ENCODE assay signal across 8 mouse cellular contexts in genomic region chr6:86585070-86585600, GRCm38 (mm10). TPM values are rescaled to one million over a fixed set of nuclear protein-coding genes. Genes with fewer than 3 reads are reported as not detected.
DNase-seq lines count a peak whose midpoint lies in the region; ATAC-seq and TF ChIP-seq lines count a peak whose summit lies in the region.

No protein-coding gene starts in this region.

- H3ac ChIP-seq in myocyte (ENCODE audit: control insufficient read depth, insufficient read length): no peak overlapping the region

- WGBS in forebrain, embryonic 12.5 days: 17% methylated on average over 16 of the region's 16 CpGs
- WGBS in heart, embryonic 16.5 days: 1% methylated on average over 16 of the region's 16 CpGs
- WGBS in liver, embryonic 12.5 days (ENCODE audit: insufficient replicate concordance): 10% methylated on average over 16 of the region's 16 CpGs
- WGBS in stomach, embryonic 15.5 days: 6% methylated on average over 16 of the region's 16 CpGs

- H3K9me3 ChIP-seq in CH12.LX (replicated peaks; ENCODE audit: low read length): peaks cover 3% of the 10 kb centered on the region
- no peaks in the 10 kb centered on the region for H3K9me3 ChIP-seq in forebrain, embryonic 12.5 days
- 0 out of 2 replicates have a peak, but pooled peaks cover 3% of the 10 kb centered on the region for H3K9me3 ChIP-seq in heart, embryonic 16.5 days (replicated peaks; ENCODE audit: control insufficient read depth, low read length)
- no peaks in the 10 kb centered on the region for H3K9me3 ChIP-seq in liver, embryonic 12.5 days (replicated peaks)
- H3K9me3 ChIP-seq in stomach, embryonic 15.5 days: no peaks in the 10 kb centered on the region

- H3K4me3 ChIP-seq in CH12.LX (replicated peaks in 1 of 3; ENCODE audit: low read depth in 2 of 3, low read length in 2 of 3, poor library complexity in 1 of 3) (peak overlapping the region in 1 of 3 experiments; percentile 7), myocyte (peak overlapping the region; percentile 18)
- peak overlapping the region; percentile 25 for H3K4me3 ChIP-seq in forebrain, embryonic 12.5 days (replicated peaks)
- H3K4me3 ChIP-seq in heart, embryonic 16.5 days (ENCODE audit: low read length): peak overlapping the region; percentile 45
- peak overlapping the region; percentile 28 for H3K4me3 ChIP-seq in liver, embryonic 12.5 days
- peak overlapping the region; percentile 23 for H3K4me3 ChIP-seq in stomach, embryonic 15.5 days (replicated peaks)

- H3K36me3 ChIP-seq in CH12.LX (replicated peaks in 1 of 2; ENCODE audit: control insufficient read depth in 1 of 2, insufficient read depth in 1 of 2, low read length in 1 of 2) (no peaks in the 10 kb centered on the region), myocyte (ENCODE audit: control insufficient read depth, insufficient read depth) (no peaks in the 10 kb centered on the region)
- H3K36me3 ChIP-seq in forebrain, embryonic 12.5 days (replicated peaks): no peaks in the 10 kb centered on the region
- no peaks in the 10 kb centered on the region for H3K36me3 ChIP-seq in heart, embryonic 16.5 days (ENCODE audit: control insufficient read depth, insufficient read depth)
- no peaks in the 10 kb centered on the region for H3K36me3 ChIP-seq in liver, embryonic 12.5 days
- no peaks in the 10 kb centered on the region for H3K36me3 ChIP-seq in stomach, embryonic 15.5 days

- peak; percentile 85 for ATAC-seq in cerebellum, adult (ENCODE audit: insufficient number of reproducible peaks, low FRiP score, low TSS enrichment)
- ATAC-seq in forebrain, embryonic 12.5 days (ENCODE audit: low FRiP score): peak; percentile 84
- peak; percentile 93 for ATAC-seq in heart, embryonic 16.5 days (replicated peaks; ENCODE audit: extremely low read depth, insufficient read depth, low FRiP score)
- ATAC-seq in liver, embryonic 12.5 days: peak; percentile 35; the same call in 1 of the 2 replicates
- ATAC-seq in stomach, embryonic 15.5 days (ENCODE audit: insufficient read depth, low FRiP score, low read depth): peak; percentile 82

- no peaks in the 10 kb centered on the region for H3K79me2 ChIP-seq in CH12.LX (replicated peaks; ENCODE audit: control insufficient read depth, extremely low read depth, insufficient read depth, poor library complexity, severe bottlenecking)
- no peaks in the 10 kb centered on the region for H3K79me2 ChIP-seq in myocyte (ENCODE audit: control insufficient read depth, insufficient read depth)

- peak; percentile 61 for DNase-seq in CH12.LX (ENCODE audit: extremely low read depth)
- DNase-seq in kidney, postnatal 14 days: peak; percentile 90

- no peak for TF ChIP-seq RAD21 in CH12.LX (IDR thresholded peaks at IDR 0.05; ENCODE audit: low read depth, low read length)

- TF ChIP-seq POLR2A in CH12.LX (IDR thresholded peaks at IDR 0.05; ENCODE audit: low read depth, low read length) (no peak), myocyte (IDR thresholded peaks at IDR 0.05; ENCODE audit: insufficient read length, low read depth) (peak; percentile 64)

- peak overlapping the region; percentile 8 for H3K4me2 ChIP-seq in CH12.LX (ENCODE audit: insufficient read depth, low read depth, poor library complexity, severe bottlenecking)
- H3K4me2 ChIP-seq in forebrain, embryonic 12.5 days: peak overlapping the region; percentile 49
- H3K4me2 ChIP-seq in heart, embryonic 16.5 days (ENCODE audit: low read depth, low read length): peak overlapping the region; percentile 67
- peak overlapping the region; percentile 64 for H3K4me2 ChIP-seq in liver, embryonic 12.5 days
- peak overlapping the region; percentile 97 for H3K4me2 ChIP-seq in myocyte (ENCODE audit: low read depth)
- peak overlapping the region; percentile 70 for H3K4me2 ChIP-seq in stomach, embryonic 15.5 days

- no peaks in the 10 kb centered on the region for H3K27me3 ChIP-seq in CH12.LX (replicated peaks)
- no peaks in the 10 kb centered on the region for H3K27me3 ChIP-seq in forebrain, embryonic 12.5 days
- no peaks in the 10 kb centered on the region for H3K27me3 ChIP-seq in heart, embryonic 16.5 days (ENCODE audit: control insufficient read depth, insufficient read depth, low read length)
- H3K27me3 ChIP-seq in liver, embryonic 12.5 days (replicated peaks): peaks cover 12% of the 10 kb centered on the region
- no peaks in the 10 kb centered on the region for H3K27me3 ChIP-seq in myocyte (ENCODE audit: control insufficient read depth, insufficient read depth, insufficient read length)
- H3K27me3 ChIP-seq in stomach, embryonic 15.5 days (replicated peaks): no peaks in the 10 kb centered on the region

- dilution Hi-C loops in CH12.LX (cut with MboI; ENCODE audit: extremely low pct_ligation_motif_present, extremely low pct_unique_long_range_greater_than_20kb, low sequenced_read_pairs): no loop called here

- no peak overlapping the region; the same call in 1 of the 2 replicates for H3K9ac ChIP-seq in CH12.LX (ENCODE audit: insufficient read depth, low read depth)
- H3K9ac ChIP-seq in forebrain, embryonic 12.5 days: peak overlapping the region; percentile 46
- peak overlapping the region; percentile 76 for H3K9ac ChIP-seq in heart, embryonic 16.5 days (ENCODE audit: low read length)
- H3K9ac ChIP-seq in liver, embryonic 12.5 days: peak overlapping the region; percentile 32; the same call in 1 of the 2 replicates
- peak overlapping the region; percentile 6; the same call in 1 of the 2 replicates for H3K9ac ChIP-seq in stomach, embryonic 15.5 days

- TF ChIP-seq EP300 in CH12.LX (IDR thresholded peaks at IDR 0.05; ENCODE audit: low read length): no peak

- peaks cover 10 to 33% of the 10 kb centered on the region in 2 experiments for H3K4me1 ChIP-seq in CH12.LX (ENCODE audit: control insufficient read depth in 1 of 2, insufficient read depth in 2 of 2)
- peaks cover 18% of the 10 kb centered on the region for H3K4me1 ChIP-seq in forebrain, embryonic 12.5 days
- peaks cover 28% of the 10 kb centered on the region for H3K4me1 ChIP-seq in heart, embryonic 16.5 days (ENCODE audit: control insufficient read depth, insufficient read depth, low read length)
- peaks cover 33% of the 10 kb centered on the region for H3K4me1 ChIP-seq in liver, embryonic 12.5 days
- peaks cover 24% of the 10 kb centered on the region for H3K4me1 ChIP-seq in stomach, embryonic 15.5 days

- TF ChIP-seq CTCF in CH12.LX (conservative IDR thresholded peaks at IDR 0.05 in 1 of 2, IDR thresholded peaks at IDR 0.05 in 1 of 2; ENCODE audit: low read depth in 2 of 2, low read length in 2 of 2): no peak

- no peak overlapping the region for H3K27ac ChIP-seq in CH12.LX (ENCODE audit: insufficient read depth, low read depth)
- H3K27ac ChIP-seq in forebrain, embryonic 12.5 days: peak overlapping the region; percentile 84
- peak overlapping the region; percentile 97 for H3K27ac ChIP-seq in heart, embryonic 16.5 days (ENCODE audit: low read length)
- H3K27ac ChIP-seq in liver, embryonic 12.5 days: peak overlapping the region; percentile 61
- peak overlapping the region; percentile 91 for H3K27ac ChIP-seq in stomach, embryonic 15.5 days

- in situ Hi-C loops in CH12.LX (cut with MboI; ENCODE audit: low pct_ligation_motif_present, low pct_unique_long_range_greater_than_20kb, low sequenced_read_pairs): no loop called here

TF ChIP-seq in CH12.LX, 34 proteins besides CTCF, POLR2A, EP300 and RAD21 (continues in another document):
- TF ChIP-seq JUN (IDR thresholded peaks at IDR 0.05; ENCODE audit: insufficient read depth, low read depth, low read length) (no peak), MXI1 (IDR thresholded peaks at IDR 0.05; ENCODE audit: low read depth, low read length) (no peak), IRF4 (IDR thresholded peaks at IDR 0.05; ENCODE audit: low read depth, low read length) (no peak), SIN3A (IDR thresholded peaks at IDR 0.05; ENCODE audit: low read length) (no peak), HCFC1 (IDR thresholded peaks at IDR 0.05; ENCODE audit: low read depth, low read length) (no peak), MYC (IDR thresholded peaks at IDR 0.05; ENCODE audit: low read depth, low read length) (no peak), TCF12 (IDR thresholded peaks at IDR 0.05; ENCODE audit: low read depth, low read length) (0 out of 2 replicates have a peak, but pooled peaks have one; percentile 36), BHLHE40 (IDR thresholded peaks at IDR 0.05; ENCODE audit: low read depth, low read length) (peak; percentile 81)

TF ChIP-seq in myocyte, 11 proteins besides CTCF, POLR2A, EP300 and RAD21:
- no peak for TF ChIP-seq SRF (IDR thresholded peaks at IDR 0.05; ENCODE audit: control insufficient read depth, insufficient read length, low read depth)
- peak; percentile 52; the same call in 1 of the 2 replicates for TF ChIP-seq CEBPB (IDR thresholded peaks at IDR 0.05; ENCODE audit: insufficient read depth, poor library complexity, severe bottlenecking)
- peak; percentile 100 for TF ChIP-seq USF1 (IDR thresholded peaks at IDR 0.05; ENCODE audit: low read depth)
TF ChIP-seq in myocyte: peak in this region for 2.

RNA-seq across cellular contexts. Expression of gene Asprv1, which starts 42.8 kb away (rescaled TPM):
- 0.13 TPM in 1 of 2 replicates, not detected in the other for total RNA-seq in CH12.LX (2012; rRNA removed)
- 0.24 TPM in 1 of 2 replicates, not detected in the other for total RNA-seq in CH12.LX (2014; rRNA removed)
- polyA plus RNA-seq in CH12.LX (2012; ENCODE audit: insufficient read length, low read depth): 0.16 TPM in 1 of 2 replicates, not detected in the other
- 0.52 and 0.87 TPM in 2 replicates for polyA plus RNA-seq in forebrain, embryonic 12.5 days (2016; fragmentation: Nextera tagmentation; extraction: Ambion mirVana)
- polyA plus RNA-seq in heart, embryonic 16.5 days (2015; fragmentation: Nextera tagmentation; extraction: Ambion mirVana): 0.64 and 0.86 TPM in 2 replicates
- 0.13 TPM in 2 replicates for polyA plus RNA-seq in liver, embryonic 12.5 days (2016; fragmentation: Nextera tagmentation; extraction: Ambion mirVana)
- 0.34 TPM for polyA plus RNA-seq in myocyte (2012; fragmentation: generic; extraction: Trizol)
- polyA plus RNA-seq in stomach, embryonic 15.5 days (2015; fragmentation: Nextera tagmentation; extraction: Ambion mirVana): 30.9 and 104 TPM in 2 replicates

RNA-seq across cellular contexts. Expression of gene Pcbp1, which starts 59.0 kb away (rescaled TPM):
- total RNA-seq in CH12.LX (2012; rRNA removed): 68.9 and 81.2 TPM in 2 replicates
- 47.3 and 73.0 TPM in 2 replicates for total RNA-seq in CH12.LX (2014; rRNA removed)
- polyA plus RNA-seq in CH12.LX (2012; ENCODE audit: insufficient read length, low read depth): 318 and 337 TPM in 2 replicates
- 497 and 562 TPM in 2 replicates for polyA plus RNA-seq in forebrain, embryonic 12.5 days (2016; fragmentation: Nextera tagmentation; extraction: Ambion mirVana)
- polyA plus RNA-seq in heart, embryonic 16.5 days (2015; fragmentation: Nextera tagmentation; extraction: Ambion mirVana): 149 and 264 TPM in 2 replicates
- 465 and 466 TPM in 2 replicates for polyA plus RNA-seq in liver, embryonic 12.5 days (2016; fragmentation: Nextera tagmentation; extraction: Ambion mirVana)
- 306 TPM for polyA plus RNA-seq in myocyte (2012; fragmentation: generic; extraction: Trizol)
- polyA plus RNA-seq in stomach, embryonic 15.5 days (2015; fragmentation: Nextera tagmentation; extraction: Ambion mirVana): 518 and 529 TPM in 2 replicates

Comparison
In these comparisons a context has a peak if more than half of its experiments do, and no peak if none do; other contexts are left out.
1. H3K4me2 ChIP-seq: peak in every context shown above with its lines; median percentile 97 in myocyte; 70 in stomach, embryonic 15.5 days; 67 in heart, embryonic 16.5 days; 64 in liver, embryonic 12.5 days; 49 in forebrain, embryonic 12.5 days; 8 in CH12.LX.
2. ATAC-seq: peak in every context shown above with its lines; median percentile 93 in heart, embryonic 16.5 days; 85 in cerebellum, adult; 84 in forebrain, embryonic 12.5 days; 82 in stomach, embryonic 15.5 days; 35 in liver, embryonic 12.5 days.
3. RNA of gene Asprv1, which starts 42.8 kb away (polyA plus RNA-seq): 30.9 to 104 TPM in stomach, embryonic 15.5 days; 0.64 to 0.86 TPM in heart, embryonic 16.5 days, 0.52 to 0.87 TPM in forebrain, embryonic 12.5 days, 0.34 TPM in myocyte (single experiment), 0.13 TPM in liver, embryonic 12.5 days and 0.16 TPM in CH12.LX; every median in the first group is over 10 times any median in the second.